Mouse (Mus musculus) frontal cortex, adult 2 months (tissue): Measurements from ENCODE around the gene Gm4981. TPM values are rescaled to one million over a fixed set of nuclear protein-coding genes. Genes with fewer than 3 reads are reported as not detected.
"Not testable (repeated sequence)": the region's sequence is repeated elsewhere in the genome, so short reads cannot be mapped to it uniquely, and the experiment has no call there.

Source experiments
- DNase-seq, 2 experiments: peaks; one replicate each; pipeline ENCODE4 v3.0.0; 2022; ENCODE audit warnings: low spot score in 1 of 2; ENCODE audit errors: extremely low spot score in 1 of 2
- polyA plus RNA-seq: library from polyadenylated mRNA; depleted of rRNA; stranded (reverse); fragments of >200 nt; gene quantifications from 2 replicates; pipeline ENCODE4 v1.2.3, GENCODE M21; 2012; rRNA removed

Gene Gm4981
- polyA plus RNA-seq = 0.12 and 0.15 TPM in 2 replicates

GRCm38 (mm10) chr10:58236613-58237012 lies at the start of gene Gm4981:
Gm4981 (minus strand) TSS chr10:58236701.
- no peak for DNase-seq

GRCm38 (mm10) chr10:58282238-58282637 lies 45.7 kb upstream of the Gm4981 start:
- DNase-seq = no peak

GRCm38 (mm10) chr10:58258466-58258865 lies 22.0 kb upstream of the Gm4981 start:
- DNase-seq = no peak

- no peak for DNase-seq
Measured at GRCm38 (mm10) chr10:58255954-58256353, 19.5 kb upstream of the Gm4981 start.

- DNase-seq = peak; percentile 89 to 94
Measured at GRCm38 (mm10) chr10:58255213-58255892, 18.9 kb upstream of the Gm4981 start, which contains the start of gene Gcc2. Gcc2 (plus strand) TSS chr10:58255497.

GRCm38 (mm10) chr10:58254635-58255175 lies 18.2 kb upstream of the Gm4981 start:
- DNase-seq = peak in 1 of 2 experiments; percentile 16

GRCm38 (mm10) chr10:58249535-58249934 lies 13.0 kb upstream of the Gm4981 start:
- DNase-seq = no peak

GRCm38 (mm10) chr10:58238984-58239740 lies 2.7 kb upstream of the Gm4981 start:
- peak in 1 of 2 experiments; percentile 23 for DNase-seq

- not testable (repeated sequence) for DNase-seq
Measured at GRCm38 (mm10) chr10:58234985-58235384, 1.5 kb downstream of the Gm4981 start.

- DNase-seq = not testable (repeated sequence)
Measured at GRCm38 (mm10) chr10:58233740-58234121, 2.8 kb downstream of the Gm4981 start.

GRCm38 (mm10) chr10:58233054-58233739 lies 3.3 kb downstream of the Gm4981 start:
- DNase-seq = not testable (repeated sequence)

GRCm38 (mm10) chr10:58232641-58232969 lies 3.9 kb downstream of the Gm4981 start, which contains the start of gene Duxf3:
Duxf3 (minus strand) TSS chr10:58232675.
- not testable (repeated sequence) for DNase-seq

- DNase-seq = peak in 1 of 2 experiments; percentile 84
Measured at GRCm38 (mm10) chr10:58231779-58232640, 4.5 kb downstream of the Gm4981 start.

GRCm38 (mm10) chr10:58231088-58231487 lies 5.4 kb downstream of the Gm4981 start:
- DNase-seq = not testable (repeated sequence)

- DNase-seq = not testable (repeated sequence)
Measured at GRCm38 (mm10) chr10:58230021-58230420, 6.5 kb downstream of the Gm4981 start.

GRCm38 (mm10) chr10:58227798-58228197 lies 8.7 kb downstream of the Gm4981 start:
- not testable (repeated sequence) for DNase-seq

- DNase-seq = not testable (repeated sequence)
Measured at GRCm38 (mm10) chr10:58226357-58226756, 10.1 kb downstream of the Gm4981 start.

GRCm38 (mm10) chr10:58224827-58225785 lies 11.4 kb downstream of the Gm4981 start, which contains the start of gene AW822073:
AW822073 (minus strand) TSS chr10:58224930.
- DNase-seq = not testable (repeated sequence)
